Mouse (Mus musculus): Measurements from ENCODE around the gene Ints11. TPM values are rescaled to one million over a fixed set of nuclear protein-coding genes. Genes with fewer than 3 reads are reported as not detected.

Ints11 gene
- polyA plus RNA-seq, 1 experiment from 2014 or later, result 81.0 TPM

DNA sequence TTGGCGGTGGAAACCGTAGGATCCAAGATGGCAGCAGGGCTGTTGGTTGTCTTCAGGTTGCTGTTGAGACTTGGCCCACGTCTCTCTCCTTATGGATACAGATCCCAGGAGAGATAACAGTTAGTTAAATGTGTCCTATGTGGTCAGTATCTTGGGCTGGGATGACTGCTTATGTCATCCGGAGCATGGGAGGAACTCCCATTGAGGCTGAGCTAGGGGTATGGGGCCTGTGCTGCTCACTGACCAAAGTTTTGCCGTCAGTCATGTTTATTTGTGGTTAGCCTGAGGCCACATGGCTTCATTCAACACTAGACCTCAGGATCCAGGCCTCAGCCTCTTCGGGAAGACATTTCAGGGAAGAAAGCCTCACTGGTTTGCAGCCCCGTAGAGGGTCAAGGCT is 2.1 kb downstream of the Ints11 start:
- Histone ChIP-seq H3K4me3 (no peak overlapping the region), H3K4me2 (no peak overlapping the region), H3K36me3 (peaks cover 56% of the 10 kb centered on the region), H3K9me3 (no peaks in the 10 kb centered on the region), H3K27me3 (no peaks in the 10 kb centered on the region), H3K4me1 (peaks cover 27% of the 10 kb centered on the region), H3K27ac (no peak overlapping the region), H3K9ac (no peak overlapping the region)
- no peak for ATAC-seq (ENCODE audit: insufficient number of reproducible peaks, insufficient read depth, low FRiP score, low TSS enrichment, low read depth)
- 88% methylated on average over 7 of the region's 7 CpGs for WGBS

DNA sequence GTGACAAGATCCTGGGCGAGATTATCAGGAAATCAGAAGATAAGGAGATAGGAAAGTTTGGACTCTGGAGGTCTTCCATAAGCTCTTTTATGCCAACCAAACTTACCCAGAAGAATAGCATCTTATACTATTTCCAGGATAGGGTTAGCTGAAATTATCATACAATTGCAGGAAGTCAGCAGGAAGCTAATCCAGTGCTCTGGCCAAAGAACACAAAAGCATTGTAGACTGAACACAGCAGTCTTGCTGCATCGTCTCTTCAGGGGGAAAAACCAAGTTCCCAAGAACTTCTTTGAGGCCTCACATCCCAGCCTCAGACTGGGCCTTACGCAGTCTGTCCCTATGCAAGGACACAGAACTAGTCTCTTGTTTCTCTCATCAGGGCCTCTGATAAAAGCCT is 14.2 kb downstream of the Ints11 start:
- Histone ChIP-seq H3K36me3 (peaks cover 61% of the 10 kb centered on the region), H3K27ac (no peak overlapping the region), H3K27me3 (no peaks in the 10 kb centered on the region), H3K9ac (no peak overlapping the region), H3K4me3 (no peak overlapping the region), H3K9me3 (no peaks in the 10 kb centered on the region), H3K4me1 (no peaks in the 10 kb centered on the region), H3K4me2 (no peak overlapping the region)
- no peak for ATAC-seq (ENCODE audit: insufficient number of reproducible peaks, insufficient read depth, low FRiP score, low TSS enrichment, low read depth)
- 87% methylated on average over 3 of the region's 3 CpGs for WGBS

DNA sequence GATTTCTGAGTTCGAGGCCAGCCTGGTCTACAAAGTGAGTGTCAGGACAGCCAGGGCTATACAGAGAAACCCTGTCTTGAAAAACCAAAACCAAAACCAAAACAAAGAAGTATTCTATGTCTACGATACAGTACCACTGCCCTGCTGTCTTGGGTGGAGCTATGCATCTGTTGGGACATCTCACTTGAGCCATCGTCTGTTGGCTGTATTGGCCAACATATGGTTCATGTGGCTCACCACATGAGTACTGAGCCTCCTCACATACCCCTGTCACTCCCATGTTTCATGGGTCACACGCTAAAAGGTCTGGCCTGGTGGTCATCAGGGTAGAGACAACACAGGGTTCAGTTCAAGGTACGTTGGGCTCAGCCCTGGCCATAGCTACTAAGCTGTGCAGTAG is 17.0 kb downstream of the Ints11 start:
- peaks cover 17% of the 10 kb centered on the region for H3K4me1 ChIP-seq
- H3K4me3 ChIP-seq, result no peak overlapping the region
- no peaks in the 10 kb centered on the region for H3K9me3 ChIP-seq
- peaks cover 64% of the 10 kb centered on the region for H3K36me3 ChIP-seq
- no peak overlapping the region for H3K27ac ChIP-seq
- ATAC-seq (ENCODE audit: insufficient number of reproducible peaks, insufficient read depth, low FRiP score, low TSS enrichment, low read depth), result no peak
- H3K9ac ChIP-seq, result no peak overlapping the region
- 96% methylated on average over 5 of the region's 5 CpGs for whole genome bisulfite sequencing
- H3K27me3 ChIP-seq, result no peaks in the 10 kb centered on the region
- no peak overlapping the region for H3K4me2 ChIP-seq

GRCm38 (mm10) chr4:155887674-155888073 is 18.3 kb downstream of the Ints11 start:
- Histone ChIP-seq H3K4me1 (peaks cover 18% of the 10 kb centered on the region), H3K27me3 (no peaks in the 10 kb centered on the region), H3K4me2 (no peak overlapping the region), H3K4me3 (no peak overlapping the region), H3K9ac (peak overlapping the region; percentile 16; the same call in 1 of the 2 replicates), H3K9me3 (no peaks in the 10 kb centered on the region), H3K36me3 (peaks cover 64% of the 10 kb centered on the region), H3K27ac (no peak overlapping the region)
- no peak for ATAC-seq (ENCODE audit: insufficient number of reproducible peaks, insufficient read depth, low FRiP score, low TSS enrichment, low read depth)
- 88% methylated on average over 10 of the region's 10 CpGs for WGBS

GRCm38 (mm10) chr4:155888181-155888580 is 18.8 kb downstream of the Ints11 start:
- no peaks in the 10 kb centered on the region for H3K27me3 ChIP-seq
- peaks cover 64% of the 10 kb centered on the region for H3K36me3 ChIP-seq
- 90% methylated on average over 9 of the region's 9 CpGs for WGBS
- H3K4me3 ChIP-seq, result no peak overlapping the region
- H3K4me2 ChIP-seq, result no peak overlapping the region
- H3K9ac ChIP-seq, result no peak overlapping the region; the same call in 1 of the 2 replicates
- no peaks in the 10 kb centered on the region for H3K9me3 ChIP-seq
- peaks cover 23% of the 10 kb centered on the region for H3K4me1 ChIP-seq
- H3K27ac ChIP-seq, result no peak overlapping the region
- no peak for ATAC-seq (ENCODE audit: insufficient number of reproducible peaks, insufficient read depth, low FRiP score, low TSS enrichment, low read depth)

DNA sequence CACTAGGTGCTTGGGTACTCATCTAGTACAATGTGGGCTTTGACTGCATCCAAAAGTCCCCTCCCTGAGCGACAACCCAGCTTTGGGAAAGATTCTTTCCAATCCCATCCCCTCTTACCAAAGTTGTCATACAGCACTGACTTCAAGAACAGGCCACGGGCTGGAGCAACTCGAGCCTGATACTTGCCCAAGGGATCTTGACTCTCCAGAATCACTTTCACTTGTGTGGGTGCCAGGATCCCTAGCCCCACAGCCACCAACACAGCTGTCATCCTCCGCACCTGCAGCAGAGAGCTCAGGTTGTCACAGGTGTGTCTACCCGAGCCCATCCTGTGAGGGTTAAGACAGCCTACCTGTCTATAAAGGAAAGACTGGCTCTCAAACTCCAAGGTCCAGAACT is 20.0 kb downstream of the Ints11 start:
- Histone ChIP-seq H3K4me1 (peaks cover 34% of the 10 kb centered on the region), H3K4me2 (no peak overlapping the region), H3K9me3 (no peaks in the 10 kb centered on the region), H3K9ac (no peak overlapping the region), H3K27me3 (no peaks in the 10 kb centered on the region), H3K27ac (no peak overlapping the region), H3K36me3 (peaks cover 54% of the 10 kb centered on the region), H3K4me3 (no peak overlapping the region)
- ATAC-seq (ENCODE audit: insufficient number of reproducible peaks, insufficient read depth, low FRiP score, low TSS enrichment, low read depth), result no peak
- 77% methylated on average over 5 of the region's 5 CpGs for WGBS

GRCm38 (mm10) chr4:155891011-155891471 is 21.7 kb downstream of the Ints11 start:
- ATAC-seq (ENCODE audit: insufficient number of reproducible peaks, insufficient read depth, low FRiP score, low TSS enrichment, low read depth), result no peak
- Histone ChIP-seq H3K27me3 (no peaks in the 10 kb centered on the region), H3K36me3 (peaks cover 41% of the 10 kb centered on the region), H3K9ac (peak overlapping the region; percentile 85), H3K9me3 (no peaks in the 10 kb centered on the region), H3K27ac (peak overlapping the region; percentile 95), H3K4me2 (peak overlapping the region; percentile 94), H3K4me1 (peaks cover 48% of the 10 kb centered on the region), H3K4me3 (peak overlapping the region; percentile 77)
- under 1% methylated on average over 34 of the region's 34 CpGs for WGBS

DNA sequence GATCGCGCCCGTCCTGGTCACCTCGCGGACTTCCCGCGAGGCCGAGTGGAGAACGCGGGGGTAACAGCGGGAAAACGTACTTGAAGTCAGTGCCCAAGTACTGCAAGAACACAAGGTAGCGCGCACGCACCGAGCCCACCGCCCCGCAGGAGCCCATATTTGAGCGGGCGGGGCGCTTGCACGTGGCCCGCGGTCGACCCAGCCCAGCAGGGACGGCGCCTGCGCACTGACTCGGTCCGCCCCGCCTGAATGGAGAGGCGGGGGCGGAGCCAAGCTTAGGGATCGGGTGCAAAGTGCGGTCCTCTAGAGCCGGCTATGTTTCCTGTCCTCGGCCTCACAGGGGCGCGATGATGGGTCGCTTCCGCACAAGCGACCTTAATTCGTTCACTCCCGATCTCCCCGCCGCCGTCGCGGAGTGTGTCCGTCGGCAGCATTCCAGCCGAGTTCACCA is 22.2 kb downstream of the Ints11 start, which contains the start of the genes Pusl1 and Acap3:
Pusl1 (minus strand) TSS at position 231 of the 451 bp plus-strand sequence.
Acap3 (plus strand) TSS at position 272 of the 451 bp plus-strand sequence.
- Histone ChIP-seq H3K4me1 (peaks cover 48% of the 10 kb centered on the region), H3K9me3 (no peaks in the 10 kb centered on the region), H3K4me3 (peak within 1 kb of the TSS; percentile 77), H3K27ac (peak within 1 kb of the TSS; percentile 95), H3K4me2 (peak within 1 kb of the TSS; percentile 94), H3K27me3 (no peaks in the 10 kb centered on the region), H3K36me3 (peaks cover 41% of the 10 kb centered on the region), H3K9ac (peak within 1 kb of the TSS; percentile 85)
- WGBS, result under 1% methylated on average over 52 of the region's 52 CpGs
- ATAC-seq (ENCODE audit: insufficient number of reproducible peaks, insufficient read depth, low FRiP score, low TSS enrichment, low read depth), result peak; percentile 87

DNA sequence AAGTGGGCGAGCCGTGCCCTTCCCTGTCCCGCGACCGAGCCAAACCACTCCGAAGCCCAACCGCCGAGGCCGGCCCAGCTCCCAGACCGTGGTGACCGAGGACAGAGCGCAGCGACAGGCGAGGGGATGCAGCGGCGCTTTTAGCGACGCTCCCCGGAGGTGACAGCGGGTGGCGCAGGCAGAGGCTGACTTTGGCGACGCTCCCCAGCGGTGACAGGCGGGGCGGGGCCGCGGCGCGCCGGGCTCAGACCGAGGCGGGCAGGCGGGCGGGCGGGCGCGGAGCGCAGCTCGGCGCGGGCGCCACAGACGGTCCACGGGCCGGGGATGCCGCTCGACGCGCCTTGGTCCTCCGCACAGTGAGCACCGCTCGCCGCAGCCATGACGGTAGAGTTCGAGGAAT is 22.7 kb downstream of the Ints11 start:
- Histone ChIP-seq H3K36me3 (peaks cover 41% of the 10 kb centered on the region), H3K27ac (peak overlapping the region; percentile 95), H3K9ac (peak overlapping the region; percentile 85), H3K9me3 (no peaks in the 10 kb centered on the region), H3K4me1 (peaks cover 48% of the 10 kb centered on the region), H3K4me3 (peak overlapping the region; percentile 77), H3K4me2 (peak overlapping the region; percentile 94), H3K27me3 (no peaks in the 10 kb centered on the region)
- WGBS, result under 1% methylated on average over 36 of the region's 56 CpGs
- peak; percentile 88 for ATAC-seq (ENCODE audit: insufficient number of reproducible peaks, insufficient read depth, low FRiP score, low TSS enrichment, low read depth)

DNA sequence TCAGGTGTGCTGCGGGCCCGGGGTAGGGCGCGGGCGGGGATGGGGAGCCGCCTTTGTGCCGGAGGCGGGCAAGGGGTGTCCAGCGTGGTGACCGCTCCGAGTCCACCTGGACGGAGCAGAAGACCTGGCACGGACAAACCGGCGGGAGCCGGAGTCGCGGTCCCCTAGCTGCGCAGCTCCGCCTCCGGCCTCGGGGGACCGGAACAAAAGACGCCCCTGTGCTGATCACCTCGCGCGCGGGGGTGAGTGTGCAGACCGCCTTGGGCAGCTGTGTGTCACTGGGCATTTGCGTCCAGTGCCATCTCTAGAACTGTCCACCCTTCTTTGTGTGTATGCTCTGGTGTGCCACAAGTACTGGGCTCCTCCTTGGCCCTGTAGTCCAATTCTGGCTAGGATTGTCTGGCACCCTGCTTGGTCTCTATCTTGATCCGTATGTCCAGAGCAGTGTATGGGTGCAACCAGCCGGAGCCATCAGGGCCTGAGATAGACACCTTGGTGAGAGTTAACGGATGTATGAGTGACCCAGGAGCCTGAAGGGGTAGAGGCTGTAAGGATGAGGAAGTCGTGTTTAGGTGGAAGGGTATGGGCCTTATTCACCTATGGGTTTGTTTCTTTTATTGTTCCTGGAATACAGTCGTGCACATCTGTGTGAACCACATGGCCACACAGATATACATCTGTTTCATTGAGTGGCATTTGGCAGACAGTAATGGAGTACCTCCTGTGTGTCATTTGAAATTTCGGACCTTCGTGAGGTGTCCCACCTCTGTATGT is 23.3 kb downstream of the Ints11 start:
- peak; percentile 33 for ATAC-seq (ENCODE audit: insufficient number of reproducible peaks, insufficient read depth, low FRiP score, low TSS enrichment, low read depth)
- H3K27ac ChIP-seq, result peak overlapping the region; percentile 95
- H3K9ac ChIP-seq, result peak overlapping the region; percentile 85
- peaks cover 37% of the 10 kb centered on the region for H3K36me3 ChIP-seq
- H3K27me3 ChIP-seq, result no peaks in the 10 kb centered on the region
- WGBS, result 4% methylated on average over 37 of the region's 37 CpGs
- peak overlapping the region; percentile 77 for H3K4me3 ChIP-seq
- peaks cover 48% of the 10 kb centered on the region for H3K4me1 ChIP-seq
- peak overlapping the region; percentile 94 for H3K4me2 ChIP-seq
- H3K9me3 ChIP-seq, result no peaks in the 10 kb centered on the region

GRCm38 (mm10) chr4:155893212-155893690 is 23.9 kb downstream of the Ints11 start:
- H3K9ac ChIP-seq, result peak overlapping the region; percentile 85
- peaks cover 48% of the 10 kb centered on the region for H3K4me1 ChIP-seq
- H3K9me3 ChIP-seq, result no peaks in the 10 kb centered on the region
- peak overlapping the region; percentile 77 for H3K4me3 ChIP-seq
- peak overlapping the region; percentile 94 for H3K4me2 ChIP-seq
- H3K27ac ChIP-seq, result no peak overlapping the region
- ATAC-seq (ENCODE audit: insufficient number of reproducible peaks, insufficient read depth, low FRiP score, low TSS enrichment, low read depth), result no peak
- H3K36me3 ChIP-seq, result peaks cover 35% of the 10 kb centered on the region
- H3K27me3 ChIP-seq, result no peaks in the 10 kb centered on the region
- whole genome bisulfite sequencing, result 81% methylated on average over 7 of the region's 8 CpGs
